Mouse (Mus musculus): Measurements from ENCODE around the gene Pld3.
A peak's percentile ranks its signal among the peaks of the same experiment; 100 is the strongest.
"Not testable (repeated sequence)": the region's sequence is repeated elsewhere in the genome, so short reads cannot be mapped to it uniquely, and the experiment has no call there.

Pld3 gene

DNA sequence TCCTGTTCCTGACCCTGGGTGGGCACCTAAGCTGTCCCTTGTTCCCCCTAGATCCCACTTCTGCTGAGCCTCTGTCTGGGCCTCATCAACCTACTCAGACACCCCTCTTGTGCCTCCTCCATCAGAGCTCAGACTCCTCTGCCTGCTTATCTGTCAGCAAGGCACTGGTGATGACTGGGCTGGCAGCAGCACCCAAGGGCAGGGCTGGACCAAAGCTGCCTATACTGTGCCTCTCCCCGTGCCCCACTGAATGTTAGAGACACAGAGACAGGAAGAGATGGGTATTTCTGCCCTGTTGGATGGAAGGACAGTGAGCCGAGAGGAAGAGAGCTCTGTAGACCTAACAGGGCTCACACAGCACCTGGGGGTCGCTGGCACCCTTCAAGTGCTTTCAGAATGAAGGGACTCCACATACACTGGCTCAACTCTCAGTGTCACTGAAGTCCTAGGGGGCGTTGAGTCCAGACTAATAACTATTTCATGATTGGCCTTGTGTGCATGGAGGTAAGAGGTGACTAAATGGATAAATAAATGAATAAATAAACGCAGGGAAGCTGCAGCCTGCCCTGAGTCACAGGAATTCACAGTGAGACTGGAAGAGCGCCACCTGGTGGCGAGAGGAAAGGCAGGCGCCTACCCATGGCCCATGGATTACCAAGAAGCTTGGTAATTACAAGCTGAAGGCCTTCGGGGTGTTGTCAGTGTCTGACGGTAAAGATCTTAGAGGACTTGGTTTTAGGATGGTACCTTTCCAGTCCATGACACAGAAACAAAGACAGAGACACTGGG is 26.8 kb downstream of the Pld3 start:
- peak; percentile 60 to 75 for DNase-seq (ENCODE audit: low spot score in 2 of 2)

GRCm38 (mm10) chr7:27523805-27524204 is 29.2 kb downstream of the Pld3 start:
- no peak for DNase-seq (ENCODE audit: low spot score in 2 of 2)

DNA sequence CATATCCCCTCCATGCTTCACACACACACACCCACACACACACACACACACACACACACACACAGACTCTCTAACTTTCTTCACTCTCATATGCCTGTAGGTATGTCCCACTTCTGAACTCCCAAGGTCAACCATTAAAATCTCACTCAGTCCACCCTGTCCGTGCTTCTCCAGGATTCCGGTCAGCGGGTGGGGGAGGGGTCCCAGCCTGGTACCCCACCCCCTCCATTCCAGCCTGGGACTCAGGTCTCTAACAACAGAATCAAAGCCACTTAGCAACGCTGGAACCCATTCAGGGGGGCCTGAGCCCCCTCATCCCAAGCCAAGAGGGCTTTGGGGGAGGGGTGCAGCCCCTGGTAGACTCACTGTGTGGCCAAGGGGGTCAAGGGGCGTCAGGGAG is 30.1 kb downstream of the Pld3 start, which contains the start of gene Hipk4:
Gene Hipk4 (plus strand): TSS at position 301 of the 400 bp plus-strand sequence.
- DNase-seq (ENCODE audit: low spot score in 2 of 2) = no peak

GRCm38 (mm10) chr7:27520599-27520998 is 32.4 kb downstream of the Pld3 start:
- no peak for DNase-seq (ENCODE audit: low spot score in 2 of 2)

- no peak for DNase-seq (ENCODE audit: low spot score in 2 of 2)
Observed at GRCm38 (mm10) chr7:27520104-27520503, 32.9 kb downstream of the Pld3 start.

DNA sequence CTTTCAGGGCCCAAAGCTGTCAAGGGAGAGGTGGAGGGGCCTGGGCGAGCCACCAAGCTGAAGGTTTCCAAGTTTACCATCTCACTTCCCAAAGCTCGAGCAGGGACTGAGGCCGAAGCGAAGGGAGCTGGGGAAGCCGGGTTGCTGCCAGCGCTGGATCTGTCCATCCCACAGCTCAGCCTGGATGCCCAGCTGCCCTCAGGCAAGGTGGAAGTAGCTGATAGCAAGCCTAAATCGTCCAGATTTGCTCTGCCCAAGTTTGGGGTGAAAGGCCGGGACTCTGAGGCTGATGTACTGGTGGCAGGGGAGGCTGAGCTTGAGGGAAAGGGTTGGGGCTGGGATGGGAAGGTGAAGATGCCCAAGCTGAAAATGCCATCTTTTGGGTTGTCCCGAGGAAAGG is 34.7 kb downstream of the Pld3 start:
- no peak for DNase-seq (ENCODE audit: low spot score in 2 of 2)

DNA sequence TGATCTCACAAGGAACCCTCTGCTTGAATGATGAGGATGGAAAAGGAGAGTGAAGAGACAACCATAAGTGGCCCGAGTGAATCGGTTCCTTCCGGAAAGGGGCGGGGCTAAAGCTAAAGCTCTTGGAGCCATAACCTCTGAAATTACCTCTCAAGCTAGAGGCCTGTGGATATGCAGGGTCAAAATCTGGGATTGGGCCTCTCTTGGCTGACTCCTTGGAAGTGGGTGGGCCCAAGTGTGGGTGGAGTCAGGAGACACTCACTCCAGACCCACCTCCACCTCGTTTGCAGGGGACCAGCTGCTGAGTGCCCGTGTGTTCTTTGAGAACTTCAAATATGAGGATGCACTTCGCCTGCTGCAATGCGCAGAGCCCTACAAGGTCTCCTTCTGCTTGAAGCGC is 38.1 kb downstream of the Pld3 start:
- no peak for DNase-seq (ENCODE audit: low spot score in 2 of 2)

DNA sequence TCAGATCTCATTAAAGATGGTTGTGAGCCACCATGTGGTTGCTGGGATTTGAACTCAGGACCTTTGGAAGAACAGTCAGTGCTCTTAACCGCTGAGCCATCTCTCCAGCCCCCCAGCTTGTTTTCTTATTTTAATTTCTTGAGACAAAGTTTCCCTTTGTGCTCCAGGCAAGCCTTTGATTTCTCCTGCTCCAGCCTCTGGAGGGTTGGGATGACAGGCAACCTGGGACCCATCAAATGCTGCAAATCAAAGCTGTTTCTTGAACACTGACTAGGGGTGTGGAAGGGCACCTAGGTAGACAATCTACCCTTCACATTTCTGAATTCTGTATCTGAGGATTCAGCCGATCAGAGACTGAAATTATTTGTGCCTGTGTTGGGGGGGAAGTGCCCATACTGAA is 42.2 kb downstream of the Pld3 start:
- no peak for DNase-seq (ENCODE audit: low spot score in 2 of 2)

GRCm38 (mm10) chr7:27508648-27509005 is 44.4 kb downstream of the Pld3 start:
- DNase-seq (ENCODE audit: low spot score in 2 of 2) = no peak

- DNase-seq (ENCODE audit: low spot score in 2 of 2) = peak; percentile 77 to 82
Observed at GRCm38 (mm10) chr7:27507711-27508647, 45.0 kb downstream of the Pld3 start.

GRCm38 (mm10) chr7:27506765-27507370 is 46.1 kb downstream of the Pld3 start:
- no peak for DNase-seq (ENCODE audit: low spot score in 2 of 2)

DNA sequence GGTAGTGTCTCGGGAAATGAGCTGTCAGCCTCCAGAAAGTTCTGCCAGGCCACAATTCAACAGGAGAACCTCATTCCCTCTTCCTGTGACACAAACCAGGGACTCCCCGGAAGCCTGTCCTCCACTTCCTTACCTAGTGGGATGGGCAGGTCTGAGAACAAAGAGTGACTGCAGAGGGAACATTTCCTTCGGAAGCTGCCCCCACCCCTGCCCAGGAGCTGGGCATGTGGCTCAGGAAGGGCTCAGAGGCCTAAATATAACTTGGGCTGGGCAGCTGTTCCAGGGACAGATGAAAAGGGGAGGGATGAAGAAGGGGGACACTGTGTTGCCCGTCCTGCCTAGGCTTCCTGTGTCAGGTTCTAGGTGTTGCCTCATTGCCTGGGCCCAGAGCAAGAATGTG is 51.4 kb downstream of the Pld3 start:
- no peak for DNase-seq (ENCODE audit: low spot score in 2 of 2)

- DNase-seq (ENCODE audit: low spot score in 2 of 2) = no peak
Observed at GRCm38 (mm10) chr7:27499036-27499435, 54.0 kb downstream of the Pld3 start, which contains the start of gene Prx. Gene Prx (plus strand): TSS chr7:27499324.

GRCm38 (mm10) chr7:27494659-27495367 is 58.2 kb downstream of the Pld3 start:
- not testable (repeated sequence) for DNase-seq (ENCODE audit: low spot score in 2 of 2)

DNA sequence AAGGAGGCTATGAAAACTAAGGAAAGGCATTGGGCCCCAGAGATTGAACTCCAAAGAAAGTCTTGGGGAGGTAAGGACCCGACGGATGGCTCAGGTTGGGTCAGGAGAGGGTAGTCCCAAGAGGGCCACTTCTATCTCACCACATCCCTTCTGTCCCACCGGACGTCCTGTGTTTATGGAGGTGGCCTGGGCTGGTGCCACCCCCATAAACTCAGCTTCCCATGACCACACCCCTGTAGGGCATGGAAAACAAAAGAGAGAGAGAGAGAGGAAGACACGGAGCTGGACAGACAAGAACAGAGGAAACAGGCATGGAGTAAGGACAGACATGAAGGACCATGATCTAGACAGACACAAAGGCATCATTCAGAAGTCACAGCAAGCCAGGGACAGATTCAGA is 59.6 kb downstream of the Pld3 start:
- DNase-seq (ENCODE audit: low spot score in 2 of 2) = no peak

- no peak for DNase-seq (ENCODE audit: low spot score in 2 of 2)
Observed at GRCm38 (mm10) chr7:27493022-27493421, 60.0 kb downstream of the Pld3 start.

DNA sequence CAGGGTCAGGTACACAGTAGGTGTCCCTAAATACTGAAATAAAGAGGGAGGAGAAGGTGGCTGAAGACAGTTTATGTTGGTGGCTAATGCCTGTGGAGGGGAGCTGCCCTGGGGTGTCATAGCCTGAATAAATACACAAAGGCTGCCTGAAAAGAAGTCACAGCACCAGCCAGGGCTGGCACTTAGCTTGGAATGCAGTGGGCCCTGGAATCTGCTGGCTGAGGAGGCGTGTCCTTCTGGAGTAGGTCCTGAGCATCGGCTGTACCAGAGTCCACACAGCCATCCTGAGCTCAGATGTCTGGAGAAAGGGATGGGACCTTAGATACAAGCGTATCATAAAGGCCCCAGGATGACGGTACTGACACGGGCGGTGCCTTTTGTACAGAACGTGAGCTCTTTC is 61.2 kb downstream of the Pld3 start:
- no peak for DNase-seq (ENCODE audit: low spot score in 2 of 2)

DNA sequence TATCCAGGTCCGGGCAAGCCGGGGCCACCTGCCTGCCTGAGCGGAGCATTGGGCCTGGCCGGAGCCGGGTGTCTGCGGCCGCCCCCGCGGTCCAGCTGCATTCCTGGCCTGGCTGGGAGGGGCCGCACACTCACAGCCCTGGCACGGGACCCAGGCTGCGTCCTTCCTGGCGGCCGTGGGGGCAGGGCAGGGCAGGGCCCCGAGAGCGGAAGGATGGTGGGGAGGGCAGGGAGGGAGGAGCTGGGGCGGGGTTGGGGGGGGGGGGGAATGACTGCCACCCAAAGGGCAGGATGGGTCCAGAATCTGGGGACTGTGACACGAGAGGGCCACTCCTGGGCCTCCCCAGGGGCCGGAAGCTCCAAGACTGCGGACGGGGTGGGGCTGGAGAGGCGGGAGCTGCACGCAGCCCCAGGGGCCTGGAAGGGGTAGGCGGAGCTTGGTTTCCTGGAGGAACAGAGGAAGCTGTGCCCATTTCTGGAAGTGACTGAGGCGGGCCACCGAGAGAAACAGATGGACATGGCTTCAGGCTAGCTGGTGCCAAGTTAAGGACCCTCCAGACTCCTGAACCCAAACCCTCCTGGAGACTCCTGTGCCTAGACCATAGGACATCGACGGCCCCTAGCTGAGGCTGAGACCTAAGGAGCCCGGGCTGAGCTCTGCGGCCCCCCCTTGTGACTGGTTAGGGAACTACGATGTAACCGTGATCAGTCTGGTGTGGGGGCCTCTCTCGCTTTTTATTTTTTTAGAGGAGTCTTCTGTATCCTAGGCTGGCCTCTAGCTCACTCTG is 62.3 kb downstream of the Pld3 start:
- DNase-seq (ENCODE audit: low spot score in 2 of 2) = peak; percentile 76 to 81

DNA sequence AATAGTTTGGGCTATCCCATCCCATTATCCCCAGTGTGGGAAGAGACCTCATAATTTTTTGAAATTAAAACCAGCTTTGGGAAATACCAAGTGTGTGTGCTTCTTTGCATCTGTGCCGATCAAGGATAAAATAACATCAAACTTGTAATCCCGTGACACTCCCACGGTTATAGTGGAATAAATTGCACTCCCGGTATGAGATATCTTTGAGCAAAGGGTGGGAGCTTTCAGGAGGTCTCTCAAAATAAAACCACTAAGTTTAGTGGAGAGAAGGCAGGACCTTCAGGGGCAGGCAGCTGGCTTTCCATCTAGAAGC is 62.8 kb downstream of the Pld3 start:
- no peak for DNase-seq (ENCODE audit: low spot score in 2 of 2)

- no peak for DNase-seq (ENCODE audit: low spot score in 2 of 2)
Observed at GRCm38 (mm10) chr7:27489270-27489869, 63.6 kb downstream of the Pld3 start.

Data from frontal cortex, postnatal 25 days (tissue).